Mouse (Mus musculus) frontal cortex, adult (tissue): ENCODE measurements at regions not wholly inside any gene's neighbourhood (a gene's known extent, or its start where the extent isn't known, plus 50 kb on each side); places are given as distances from the start of the nearest gene placed in this dataset.
A peak's percentile ranks its signal among the peaks of the same experiment; 100 is the strongest.

Source experiments
- ATAC-seq: cut with Nextera tagmentation; 2 replicates; pipeline ENCODE4 v1.9.2; 2017; ENCODE audit warnings: mild to moderate bottlenecking, moderate library complexity, mixed read lengths; ENCODE audit not compliant: low TSS enrichment

DNA sequence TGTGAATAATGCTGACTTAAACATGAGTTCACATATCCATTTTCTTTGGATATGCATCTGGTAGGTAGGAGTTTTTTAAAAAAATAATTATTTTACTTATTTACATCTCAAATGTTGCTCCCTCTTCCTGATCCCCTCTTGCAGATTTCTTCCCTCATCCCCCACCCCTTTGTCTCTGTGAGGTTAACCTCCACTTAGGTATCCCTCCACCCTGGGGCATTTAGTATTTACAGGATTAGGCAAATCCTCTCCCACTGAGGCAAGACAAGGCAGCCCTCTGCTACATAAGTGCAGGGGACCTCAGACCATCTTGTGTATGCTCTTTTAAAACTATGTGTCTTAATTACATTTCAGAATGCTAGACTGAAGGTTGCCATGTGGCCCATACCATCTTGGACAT lies 155.2 kb upstream of the Shcbp1 start:
- no peak for ATAC-seq

DNA sequence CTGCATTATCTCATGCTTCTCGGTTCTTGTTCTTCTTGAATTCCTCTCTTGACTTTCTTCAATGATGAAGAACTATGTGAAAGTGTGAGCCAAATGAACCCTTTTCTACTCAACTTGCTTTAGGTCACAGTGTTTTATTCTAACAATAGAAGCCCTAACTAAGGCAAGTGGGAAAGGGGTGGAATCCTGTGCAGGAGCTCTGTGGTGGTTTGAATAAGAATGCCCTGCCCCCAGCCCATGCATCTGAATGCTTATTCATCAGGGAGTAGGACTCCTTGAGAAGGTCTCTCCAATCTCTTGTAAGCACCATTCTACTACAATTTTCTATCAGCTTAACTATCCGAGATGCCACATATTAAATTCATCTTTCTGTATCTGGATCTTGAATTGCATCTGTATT lies 154.7 kb upstream of the Shcbp1 start:
- no peak for ATAC-seq

DNA sequence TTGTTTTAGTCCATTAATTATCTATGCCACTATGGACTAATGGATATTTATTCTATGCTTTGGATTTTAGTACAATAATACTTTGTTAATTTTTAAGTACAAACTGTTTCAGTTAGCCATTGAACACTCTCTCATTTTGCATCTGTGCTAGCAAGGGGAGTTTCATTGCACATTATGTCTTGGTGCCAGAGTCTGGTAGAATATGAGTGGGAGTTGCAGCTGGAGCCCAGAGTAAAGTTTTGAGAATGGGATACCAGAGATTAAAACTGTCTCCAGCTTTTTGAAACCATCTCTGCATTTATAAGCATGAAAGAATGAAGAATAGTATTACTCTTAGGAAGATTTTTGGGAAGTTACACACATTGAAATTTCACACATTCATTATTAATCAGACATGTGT lies 137.1 kb upstream of the Shcbp1 start:
- peak; percentile 90 for ATAC-seq

DNA sequence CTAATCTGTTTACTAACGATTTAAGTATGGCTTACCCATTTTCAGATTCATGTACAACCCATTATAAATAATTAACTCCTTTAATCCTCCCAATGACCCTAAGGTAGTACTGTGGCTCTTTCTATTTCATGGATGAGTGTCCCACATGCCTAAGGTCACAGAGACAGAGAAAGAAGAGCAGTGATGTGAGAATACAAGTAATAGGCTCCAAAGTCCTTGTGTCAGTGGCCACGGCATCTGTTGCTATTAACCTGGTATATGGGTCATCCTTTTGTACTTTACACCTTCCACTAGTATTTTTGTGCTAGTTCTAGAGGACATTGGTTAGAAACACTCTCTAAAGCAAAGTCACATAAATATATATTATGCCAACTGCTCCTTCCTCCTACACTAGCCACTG lies 115.7 kb upstream of the Shcbp1 start:
- ATAC-seq, result no peak

DNA sequence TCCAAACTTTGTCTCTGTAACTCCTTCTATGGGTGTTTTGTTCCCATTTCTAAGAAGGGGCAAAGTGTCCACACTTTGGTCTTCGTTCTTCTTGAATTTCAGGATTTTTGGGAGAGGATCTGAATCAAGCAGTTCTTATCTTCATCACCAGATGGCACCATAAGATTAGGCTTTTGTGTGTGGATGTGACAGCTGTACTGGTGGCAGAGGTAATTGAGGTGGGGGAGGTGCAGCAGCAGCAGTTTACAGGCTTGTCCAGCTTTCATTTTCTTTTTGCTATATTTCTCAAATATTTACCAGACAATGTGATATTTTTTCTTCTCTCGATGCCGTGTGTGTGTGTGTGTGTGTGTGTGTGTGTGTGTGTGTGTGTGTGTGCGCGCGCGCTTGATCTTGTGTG lies 89.4 kb upstream of the Shcbp1 start:
- peak; percentile 76 for ATAC-seq

DNA sequence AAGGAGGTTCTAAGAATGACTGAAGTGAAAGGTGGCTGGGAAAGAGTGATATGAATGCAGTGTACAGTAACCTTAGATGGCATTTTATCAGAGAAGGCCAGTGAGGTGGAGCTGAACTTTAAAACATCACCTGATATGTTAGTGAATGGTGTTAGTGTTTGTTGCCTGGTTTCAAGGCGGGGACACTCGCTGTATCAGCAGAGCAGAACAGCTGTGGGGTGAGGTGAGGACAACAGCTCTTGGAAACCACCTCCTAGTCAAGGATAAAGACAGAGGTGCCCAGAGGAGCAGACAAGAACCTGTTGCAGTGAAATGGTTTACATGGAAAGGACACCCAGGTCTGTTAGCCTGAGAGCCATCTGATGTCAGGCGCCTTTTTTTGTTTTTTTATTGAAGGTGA lies 59.7 kb upstream of the Shcbp1 start:
- no peak for ATAC-seq

DNA sequence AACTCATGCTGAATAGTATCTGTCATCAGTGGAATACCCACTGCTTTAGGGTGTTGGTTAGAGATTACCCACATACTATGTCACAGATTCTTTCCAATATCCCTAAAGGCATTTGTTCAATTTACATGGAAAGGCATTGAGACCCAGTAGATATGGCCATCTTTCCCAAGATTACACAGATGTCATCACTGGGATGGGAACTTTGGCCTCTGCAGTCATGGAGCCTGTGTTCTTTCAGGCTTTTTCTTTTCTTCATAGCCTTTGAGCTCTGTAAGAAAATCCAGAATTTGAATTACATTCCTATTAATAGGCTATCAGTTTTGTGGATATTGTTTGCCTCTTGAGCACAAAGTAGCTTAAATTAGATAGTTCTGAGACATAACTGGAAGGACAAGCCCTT lies 59.2 kb upstream of the Shcbp1 start:
- ATAC-seq, result no peak

DNA sequence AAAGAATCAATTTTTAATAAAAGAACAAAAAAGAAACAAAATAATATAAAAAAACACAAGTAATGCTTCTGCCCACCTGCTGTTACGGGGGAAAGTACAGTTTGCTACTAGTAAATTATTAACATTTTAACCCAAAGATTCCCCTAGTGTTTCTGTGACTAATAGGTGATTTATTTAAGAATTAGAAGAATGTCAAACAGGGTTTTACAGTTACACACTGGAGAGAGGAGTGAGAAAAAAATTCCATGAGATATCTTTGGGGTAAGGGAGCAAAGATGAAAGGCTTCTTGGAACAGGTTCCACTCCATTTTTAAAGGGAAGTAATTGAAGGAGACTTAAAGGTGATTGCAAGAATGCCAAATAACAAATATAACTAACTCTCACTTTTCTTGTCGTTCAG lies 58.4 kb upstream of the Shcbp1 start:
- ATAC-seq, result no peak

DNA sequence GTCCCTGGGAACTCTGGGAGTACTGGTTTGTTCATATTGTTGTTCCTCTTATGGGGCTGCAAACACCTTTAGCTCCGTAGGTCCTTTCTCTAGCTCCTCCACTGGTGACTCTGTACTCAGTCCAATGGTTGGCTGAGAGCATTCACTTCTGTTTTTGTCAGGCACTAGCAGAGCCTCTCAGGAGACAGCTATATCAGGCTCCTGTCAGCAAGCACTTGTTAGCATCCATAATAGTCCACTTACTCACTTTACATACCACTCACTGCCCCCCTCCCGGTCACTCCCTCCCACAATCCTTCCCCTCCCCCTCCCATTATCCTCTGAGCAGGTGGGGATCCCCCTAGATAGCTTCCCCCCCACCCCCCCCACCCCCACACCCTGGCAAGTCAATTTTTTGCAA lies 57.3 kb upstream of the Shcbp1 start:
- ATAC-seq, result no peak
